Mouse (Mus musculus) midbrain, embryonic 11.5 days (tissue): Measurements from ENCODE around the gene Pla2g4e. TPM values are rescaled to one million over a fixed set of nuclear protein-coding genes. Genes with fewer than 3 reads are reported as not detected.

Experiments
- ATAC-seq: fragments of 200-750 bp; cut with Nextera tagmentation; 2 replicates; pipeline ENCODE4 v1.8.0; 2017; ENCODE audit warnings: moderate TSS enrichment, moderate library complexity; ENCODE audit not compliant: low FRiP score
- DNase-seq: peaks from one replicate; pipeline ENCODE4 v3.0.0; 2015; ENCODE audit warnings: low spot score; ENCODE audit errors: missing footprints
- H3K27ac ChIP-seq: fragments of 300-500 bp; sonication (generic); 2 replicates; pipeline ENCODE4 v1.5.1; 2014; ENCODE audit warnings: low read depth, low read length
- H3K27me3 ChIP-seq: fragments of 300-500 bp; sonication (generic); 2 replicates; pipeline ENCODE4 v1.6.1; 2014; ENCODE audit warnings: mild to moderate bottlenecking, low read length, moderate library complexity, mixed read lengths; ENCODE audit not compliant: control insufficient read depth, insufficient read depth
- H3K36me3 ChIP-seq: fragments of 300-500 bp; sonication (generic); 2 replicates; pipeline ENCODE4 v1.6.1; 2014; ENCODE audit warnings: mild to moderate bottlenecking, low read length, moderate library complexity, mixed read lengths; ENCODE audit not compliant: control insufficient read depth, insufficient read depth
- H3K4me1 ChIP-seq: fragments of 300-500 bp; sonication (generic); 2 replicates; pipeline ENCODE4 v1.6.1; 2014; ENCODE audit warnings: low read length; ENCODE audit not compliant: control insufficient read depth, insufficient read depth
- H3K4me2 ChIP-seq: fragments of 300-500 bp; sonication (generic); 2 replicates; pipeline ENCODE4 v1.6.1; 2014; ENCODE audit warnings: mild to moderate bottlenecking, moderate library complexity
- H3K4me3 ChIP-seq: fragments of 300-500 bp; sonication (generic); 2 replicates; pipeline ENCODE4 v1.5.1; 2014; ENCODE audit warnings: low read depth, low read length
- H3K9ac ChIP-seq: fragments of 300-500 bp; sonication (generic); 2 replicates; pipeline ENCODE4 v1.6.1; 2014; ENCODE audit warnings: low read length
- H3K9me3 ChIP-seq: fragments of 300-500 bp; sonication (generic); 2 replicates; pipeline ENCODE4 v1.6.1; 2016; ENCODE audit warnings: low read length; ENCODE audit not compliant: control insufficient read depth
- WGBS: fragments of 180-500 bp; shearing (Covaris S2); extraction: QIAGEN DNeasy Blood & Tissue Kit; methylation state at CpG from one replicate; pipeline ENCODE4 v1.1.7; 2014; 5-methylcytosine and 5-hydroxymethylcytosine counted together
- polyA plus RNA-seq: library from polyadenylated mRNA; unstranded; fragments of >200 nt; fragmentation: Nextera tagmentation; extraction: Ambion mirVana; gene quantifications from 2 replicates; pipeline ENCODE4 v1.2.1, GENCODE M21; 2014

The Pla2g4e gene
- polyA plus RNA-seq, 1 experiment from 2014 or later = 0.04 TPM

- Histone ChIP-seq H3K27ac (no peak overlapping the region), H3K36me3 (no peaks in the 10 kb centered on the region), H3K9ac (no peak overlapping the region), H3K4me3 (no peak overlapping the region), H3K9me3 (no peaks in the 10 kb centered on the region), H3K27me3 (no peaks in the 10 kb centered on the region), H3K4me1 (no peaks in the 10 kb centered on the region), H3K4me2 (no peak overlapping the region)
- WGBS = 69% methylated on average over 2 of the region's 2 CpGs
- ATAC-seq (no peak), DNase-seq (no peak)
These were observed 33.7 kb downstream of the Pla2g4e start for GRCm38 (mm10) chr2:120211448-120211847.

GRCm38 (mm10) chr2:120207926-120208325, 37.2 kb downstream of the Pla2g4e start:
- 77% methylated on average over 7 of the region's 7 CpGs for WGBS

GRCm38 (mm10) chr2:120207028-120207427, 38.1 kb downstream of the Pla2g4e start:
- no peaks in the 10 kb centered on the region for H3K36me3 ChIP-seq
- WGBS = 86% methylated on average over 6 of the region's 6 CpGs
- no peak for DNase-seq
- H3K9ac ChIP-seq = no peak overlapping the region
- no peaks in the 10 kb centered on the region for H3K27me3 ChIP-seq
- no peaks in the 10 kb centered on the region for H3K4me1 ChIP-seq
- no peak overlapping the region for H3K27ac ChIP-seq
- H3K4me3 ChIP-seq = no peak overlapping the region
- H3K9me3 ChIP-seq = no peaks in the 10 kb centered on the region
- no peak overlapping the region for H3K4me2 ChIP-seq
- no peak for ATAC-seq

More at GRCm38 (mm10) chr2:120207926-120208325, 37.2 kb downstream of the Pla2g4e start:
- DNase-seq (no peak), ATAC-seq (no peak)
- H3K27ac ChIP-seq = no peak overlapping the region
- no peaks in the 10 kb centered on the region for H3K4me1 ChIP-seq
- H3K9ac ChIP-seq = no peak overlapping the region
- no peak overlapping the region for H3K4me3 ChIP-seq
- H3K27me3 ChIP-seq = no peaks in the 10 kb centered on the region
- no peaks in the 10 kb centered on the region for H3K36me3 ChIP-seq
- H3K9me3 ChIP-seq = no peaks in the 10 kb centered on the region
- H3K4me2 ChIP-seq = no peak overlapping the region

GRCm38 (mm10) chr2:120203742-120204141, 41.4 kb downstream of the Pla2g4e start:
- H3K27ac ChIP-seq = no peak overlapping the region
- H3K4me1 ChIP-seq = no peaks in the 10 kb centered on the region
- no peak overlapping the region for H3K4me3 ChIP-seq
- WGBS = 74% methylated on average over 3 of the region's 3 CpGs
- H3K9ac ChIP-seq = no peak overlapping the region
- no peaks in the 10 kb centered on the region for H3K9me3 ChIP-seq
- DNase-seq (no peak), ATAC-seq (no peak)
- H3K4me2 ChIP-seq = no peak overlapping the region
- no peaks in the 10 kb centered on the region for H3K27me3 ChIP-seq
- H3K36me3 ChIP-seq = no peaks in the 10 kb centered on the region

GRCm38 (mm10) chr2:120200077-120200476, 45.1 kb downstream of the Pla2g4e start:
- Histone ChIP-seq H3K4me1 (no peaks in the 10 kb centered on the region), H3K4me3 (no peak overlapping the region), H3K4me2 (no peak overlapping the region), H3K27ac (no peak overlapping the region), H3K9me3 (no peaks in the 10 kb centered on the region), H3K27me3 (no peaks in the 10 kb centered on the region), H3K36me3 (no peaks in the 10 kb centered on the region), H3K9ac (no peak overlapping the region)
- DNase-seq (no peak), ATAC-seq (no peak)
- WGBS = 88% methylated on average over 7 of the region's 7 CpGs

- Histone ChIP-seq H3K27me3 (no peaks in the 10 kb centered on the region), H3K9me3 (no peaks in the 10 kb centered on the region), H3K4me1 (no peaks in the 10 kb centered on the region), H3K9ac (no peak overlapping the region), H3K4me3 (no peak overlapping the region), H3K27ac (no peak overlapping the region), H3K4me2 (no peak overlapping the region), H3K36me3 (no peaks in the 10 kb centered on the region)
- WGBS = 86% methylated on average over 4 of the region's 4 CpGs
- no peak for ATAC-seq
- no peak for DNase-seq
These were observed 57.0 kb downstream of the Pla2g4e start for GRCm38 (mm10) chr2:120188174-120188573.

- Histone ChIP-seq H3K9me3 (no peaks in the 10 kb centered on the region), H3K36me3 (no peaks in the 10 kb centered on the region), H3K9ac (no peak overlapping the region), H3K27me3 (no peaks in the 10 kb centered on the region), H3K27ac (no peak overlapping the region), H3K4me3 (no peak overlapping the region), H3K4me1 (no peaks in the 10 kb centered on the region), H3K4me2 (no peak overlapping the region)
- ATAC-seq = no peak
- WGBS = 87% methylated on average over 1 of the region's 1 CpGs
- no peak for DNase-seq
These were observed 57.6 kb downstream of the Pla2g4e start for GRCm38 (mm10) chr2:120187583-120187982.

GRCm38 (mm10) chr2:120185527-120186276, 59.4 kb downstream of the Pla2g4e start:
- H3K27ac ChIP-seq = no peak overlapping the region
- no peaks in the 10 kb centered on the region for H3K4me1 ChIP-seq
- H3K4me2 ChIP-seq = no peak overlapping the region
- no peaks in the 10 kb centered on the region for H3K9me3 ChIP-seq
- WGBS = 83% methylated on average over 6 of the region's 6 CpGs
- H3K9ac ChIP-seq = no peak overlapping the region
- ATAC-seq (no peak), DNase-seq (no peak)
- no peak overlapping the region for H3K4me3 ChIP-seq
- H3K36me3 ChIP-seq = no peaks in the 10 kb centered on the region
- H3K27me3 ChIP-seq = no peaks in the 10 kb centered on the region

GRCm38 (mm10) chr2:120178936-120179335, 66.2 kb downstream of the Pla2g4e start:
- H3K4me3 ChIP-seq = no peak overlapping the region
- H3K4me1 ChIP-seq = no peaks in the 10 kb centered on the region
- ATAC-seq = no peak
- no peak overlapping the region for H3K4me2 ChIP-seq
- no peak overlapping the region for H3K9ac ChIP-seq
- DNase-seq = no peak
- no peaks in the 10 kb centered on the region for H3K27me3 ChIP-seq
- no peak overlapping the region for H3K27ac ChIP-seq
- H3K36me3 ChIP-seq = no peaks in the 10 kb centered on the region
- no peaks in the 10 kb centered on the region for H3K9me3 ChIP-seq
